Mouse (Mus musculus) monocyte, adult 5-6 weeks (primary cell): Measurements from ENCODE around the gene Krt88. TPM values are rescaled to one million over a fixed set of nuclear protein-coding genes. Genes with fewer than 3 reads are reported as not detected.

Experiments
- ATAC-seq: fragments of 153-309, 156-312 bp; replicated peaks from 2 replicates; pipeline ENCODE4 v1.8.0; 2017; ENCODE audit warnings: mild to moderate bottlenecking; ENCODE audit not compliant: low TSS enrichment, insufficient number of reproducible peaks, severe bottlenecking, poor library complexity, low FRiP score
- total RNA-seq: library from RNA; stranded (forward); fragments of 200-1000, 200-491, 200-594 nt; gene quantifications from 3 replicates; pipeline ENCODE4 v1.2.3, GENCODE M21; 2017

The Krt88 gene
- total RNA-seq, 1 experiment from 2014 or later: not detected

GRCm38 (mm10) chr15:101463651-101464050 lies 16.1 kb downstream of the Krt88 start, which contains the start of gene Krt81:
Krt81 (minus strand) TSS chr15:101463751.
- no peak for ATAC-seq

DNA sequence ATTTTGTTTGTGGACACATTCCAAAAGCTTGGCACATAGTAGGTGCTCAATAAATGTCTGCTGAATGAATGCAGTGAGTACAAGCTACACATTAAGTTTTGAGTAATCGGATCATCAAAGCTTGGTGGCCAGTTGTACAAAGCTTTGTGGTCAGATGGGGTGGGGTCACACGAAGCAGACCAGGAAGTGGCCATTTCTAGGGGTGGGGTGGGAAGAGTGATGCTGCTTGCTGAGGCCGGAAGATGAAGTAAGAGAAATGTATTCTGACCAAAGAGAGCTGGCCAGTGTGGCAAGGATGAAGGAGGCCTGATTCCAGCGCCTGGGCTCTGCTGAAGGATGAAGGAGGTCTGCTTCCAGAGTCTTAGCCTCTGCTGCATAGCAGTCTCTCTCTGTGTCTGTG lies 21.5 kb downstream of the Krt88 start:
- ATAC-seq: peak; percentile 79

GRCm38 (mm10) chr15:101472952-101473528 lies 25.5 kb downstream of the Krt88 start, which contains the start of gene Krt86:
Krt86 (plus strand) TSS chr15:101473478.
- 0 out of 2 replicates have a peak, but pooled peaks have one; percentile 44 for ATAC-seq

GRCm38 (mm10) chr15:101479007-101479665 lies 31.6 kb downstream of the Krt88 start:
- ATAC-seq: no peak

GRCm38 (mm10) chr15:101479666-101480060 lies 32.1 kb downstream of the Krt88 start:
- no peak for ATAC-seq

DNA sequence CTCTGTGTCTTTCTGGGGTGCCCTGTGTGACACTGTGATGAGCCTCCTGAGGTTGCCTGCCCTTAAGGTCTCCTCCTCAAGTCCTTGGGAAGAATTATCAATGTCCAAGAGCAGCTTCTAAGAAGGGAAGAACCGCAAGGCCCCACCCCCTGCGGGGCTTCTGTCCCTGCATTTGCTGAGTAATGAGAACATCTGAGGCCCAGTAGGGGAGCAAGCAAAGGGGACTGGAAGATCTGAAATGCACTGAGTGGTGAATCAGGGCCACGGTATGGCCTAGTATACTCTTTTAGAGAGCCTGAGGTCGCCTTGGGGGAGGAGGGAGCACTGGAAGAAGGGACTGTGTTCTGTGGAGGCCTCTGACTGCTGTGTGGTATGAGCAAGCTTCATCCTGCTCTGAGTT lies 34.5 kb downstream of the Krt88 start:
- ATAC-seq: no peak

DNA sequence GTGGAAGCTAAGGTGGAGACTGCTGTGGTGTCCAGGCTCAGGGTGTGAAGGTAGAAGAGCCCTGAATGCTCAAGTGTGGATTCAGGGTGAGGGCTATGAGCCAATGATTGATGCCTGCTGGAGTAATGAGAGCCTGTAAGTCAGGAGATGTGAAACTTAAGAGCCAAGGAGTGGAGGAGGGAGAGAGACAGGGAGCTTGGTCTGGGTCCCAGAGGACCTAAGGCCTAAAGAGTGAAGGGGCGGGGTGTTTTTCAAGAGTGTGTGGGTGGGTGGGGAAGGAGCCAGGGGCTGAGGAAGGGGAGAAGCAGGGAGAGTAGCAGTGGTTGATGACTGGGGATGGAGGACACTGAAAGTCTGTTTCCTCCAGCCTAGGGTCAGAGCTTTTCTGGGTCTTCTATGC lies 36.1 kb downstream of the Krt88 start:
- no peak for ATAC-seq

GRCm38 (mm10) chr15:101484939-101485338 lies 37.4 kb downstream of the Krt88 start:
- no peak for ATAC-seq

DNA sequence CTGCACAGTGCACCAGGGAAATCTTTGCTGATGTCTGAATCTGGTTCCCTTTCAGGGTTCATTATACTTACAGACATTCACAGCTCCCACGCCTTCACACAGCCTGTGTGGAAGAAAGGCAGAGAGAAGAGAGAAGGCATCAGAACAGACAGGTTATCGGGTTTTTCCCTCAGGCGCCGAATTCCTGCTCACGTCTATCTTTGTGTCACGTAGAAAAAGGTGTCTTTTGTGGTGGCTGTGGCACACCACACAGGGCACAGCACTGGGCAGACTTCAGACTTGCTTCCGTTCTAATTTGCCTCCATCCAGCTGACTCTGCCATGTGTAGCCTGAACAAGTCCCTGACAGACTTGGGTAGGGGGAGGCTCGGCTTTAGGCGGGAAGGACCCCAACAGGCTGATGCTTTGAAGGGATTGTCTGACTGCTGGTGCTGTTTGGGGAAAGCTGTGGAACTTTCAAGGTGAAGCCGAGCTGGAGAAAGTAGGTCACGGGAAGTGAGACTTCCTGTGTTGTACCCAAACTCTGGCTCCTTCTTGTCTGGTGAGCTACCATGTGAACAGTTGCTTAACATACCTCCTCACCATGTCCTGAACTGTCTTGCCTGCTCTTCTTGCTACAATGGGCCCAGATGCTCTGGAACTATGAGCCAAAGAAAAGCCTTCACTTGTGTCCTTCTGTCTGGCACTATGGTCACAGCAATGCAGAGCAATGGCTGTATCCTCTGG lies 38.5 kb downstream of the Krt88 start:
- no peak for ATAC-seq

DNA sequence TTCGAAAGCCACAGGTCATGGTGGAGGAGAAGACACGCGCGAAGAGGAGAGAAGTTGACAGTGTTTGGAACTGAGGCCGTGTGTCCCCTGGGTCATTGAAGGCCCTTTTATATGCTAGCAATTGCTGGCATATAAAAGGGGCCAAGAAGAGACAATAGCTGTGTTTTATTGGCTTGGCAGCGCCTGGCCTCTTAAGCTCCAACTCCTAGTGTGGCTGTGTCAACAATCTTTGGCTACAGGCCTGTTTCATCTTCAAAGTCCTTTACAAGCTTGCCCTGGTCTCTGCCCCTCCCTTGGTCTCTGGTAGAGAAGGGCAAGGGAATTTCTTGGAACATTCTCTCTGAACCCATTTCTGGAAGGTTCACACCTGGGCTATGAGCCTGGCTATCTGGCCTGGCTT lies 43.9 kb downstream of the Krt88 start, which contains the start of gene Krt83:
TSS of gene Krt83 (minus strand) at position 82 of the 400 bp plus-strand sequence.
- ATAC-seq: no peak

GRCm38 (mm10) chr15:101492718-101493117 lies 45.2 kb downstream of the Krt88 start:
- no peak for ATAC-seq

DNA sequence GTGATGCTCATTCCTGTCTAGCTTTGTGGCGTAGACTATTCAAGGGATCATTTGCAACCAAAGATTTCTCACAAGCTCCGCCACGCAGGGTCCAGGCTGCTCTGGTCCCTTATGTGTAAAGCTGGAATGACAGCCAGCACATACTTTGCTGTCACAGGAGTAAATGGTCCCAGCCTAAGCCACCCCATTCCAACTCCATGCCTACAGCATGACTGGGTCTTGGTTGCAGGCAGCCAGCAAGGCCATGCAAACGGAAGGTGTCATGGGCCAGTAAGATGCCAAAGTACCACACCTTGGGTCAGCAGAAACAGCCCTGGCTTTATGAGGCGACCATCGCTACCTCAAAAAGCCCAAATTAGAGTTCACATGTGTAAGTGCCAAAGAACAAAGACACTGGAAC lies 46.2 kb downstream of the Krt88 start:
- ATAC-seq: no peak

GRCm38 (mm10) chr15:101494203-101494602 lies 46.7 kb downstream of the Krt88 start:
- ATAC-seq: no peak

DNA sequence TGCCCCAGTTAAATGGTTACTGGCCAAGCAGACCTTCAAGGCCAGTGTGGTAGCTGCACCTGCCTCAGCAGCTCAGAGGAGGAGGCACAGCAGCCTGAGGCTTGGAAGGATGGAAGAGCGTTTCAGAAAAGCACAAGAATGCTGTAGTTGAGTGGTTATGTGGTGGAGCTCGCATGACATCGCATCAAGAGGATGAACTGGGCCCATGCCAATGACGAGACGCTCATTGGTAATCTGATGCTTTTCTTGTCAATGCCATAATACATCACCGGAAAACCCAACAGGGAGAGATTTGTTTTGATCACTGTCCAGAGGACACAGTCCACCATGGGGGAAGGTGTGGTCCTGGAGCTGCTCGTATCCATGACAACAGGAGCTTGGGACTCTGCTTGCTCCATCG lies 47.7 kb downstream of the Krt88 start:
- ATAC-seq: no peak

DNA sequence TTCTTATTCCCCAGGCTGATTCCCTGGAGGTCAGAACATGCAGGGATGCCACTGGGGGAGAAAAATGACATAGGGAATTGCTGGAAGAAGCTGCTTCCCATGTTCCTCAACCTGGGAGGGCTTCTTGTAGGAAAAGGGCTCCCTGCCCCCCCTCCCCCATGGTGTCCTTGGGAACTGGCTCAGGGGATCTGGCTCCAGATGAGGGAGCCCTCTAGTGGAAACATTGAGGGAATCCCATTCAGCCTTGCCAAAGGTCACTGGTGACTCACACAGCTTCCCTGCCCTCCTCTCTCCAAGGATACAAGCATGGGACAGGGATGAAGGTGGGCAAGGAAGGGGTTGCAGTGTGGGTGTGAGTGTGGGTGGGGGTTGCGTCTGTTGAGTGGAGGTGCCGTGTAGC lies 49.6 kb downstream of the Krt88 start:
- no peak for ATAC-seq

Other genes with a start within 250 kb of the Krt88 start
- gene Grasp, start 223.6 kb upstream of the Krt88 start, total RNA-seq: 4.9 to 10.8 TPM (median 9.0 TPM) in 3 replicates
- 717 to 1,434 TPM (median 717 TPM) in 3 replicates for gene Nr4a1, start 193.5 kb upstream of the Krt88 start, total RNA-seq
- gene Atg101, start 163.5 kb upstream of the Krt88 start, total RNA-seq: 52.9 to 72.0 TPM (median 58.7 TPM) in 3 replicates
- gene 6030408B16Rik, start 154.5 kb upstream of the Krt88 start, total RNA-seq: 0.75 to 1.4 TPM in 2 of 3 replicates, not detected in the other
- 124 to 181 TPM (median 163 TPM) in 3 replicates for gene Krt80, start 77.6 kb upstream of the Krt88 start, total RNA-seq
- 3.0 to 8.2 TPM (median 4.9 TPM) in 3 replicates for gene Krt7, start 36.7 kb upstream of the Krt88 start, total RNA-seq
- not detected in 3 replicates for gene Krt87, start 8.9 kb upstream of the Krt88 start, total RNA-seq
- not detected in 3 replicates for gene Krt81, start 16.0 kb downstream of the Krt88 start, total RNA-seq
- 0.11 to 2.1 TPM in 2 of 3 replicates, not detected in the other for gene Krt86, start 25.7 kb downstream of the Krt88 start, total RNA-seq
- not detected in 3 replicates for gene Krt83, start 43.8 kb downstream of the Krt88 start, total RNA-seq
- gene Gm49425, start 69.5 kb downstream of the Krt88 start, total RNA-seq: not detected in 3 replicates
- gene Krt84, start 85.1 kb downstream of the Krt88 start, total RNA-seq: not detected in 3 replicates
- gene Krt82, start 102.9 kb downstream of the Krt88 start, total RNA-seq: not detected in 3 replicates
- not detected in 3 replicates for gene Krt90, start 115.2 kb downstream of the Krt88 start, total RNA-seq
- gene Krt75, start 126.2 kb downstream of the Krt88 start, total RNA-seq: not detected in 3 replicates
- gene Gm5414, start 180.4 kb downstream of the Krt88 start, total RNA-seq: not detected in 3 replicates
- gene Gm5478, start 199.6 kb downstream of the Krt88 start, total RNA-seq: not detected in 3 replicates
- gene Krt6b, start 232.5 kb downstream of the Krt88 start, total RNA-seq: not detected in 3 replicates
- gene Krt6a, start 246.6 kb downstream of the Krt88 start, total RNA-seq: not detected in 3 replicates